Mouse (Mus musculus): ENCODE data around the gene Smox.

Gene Smox

GRCm38 (mm10) chr2:131508501-131508900 is 17.2 kb downstream of the Smox start:
- in situ Hi-C loops (cut with MboI; ENCODE audit: unreplicated experiment in 2 of 2) = loop anchor here in 1 of 2 experiments (10.0 to 25.0 kb wide), 4 partner anchors 414 to 896 kb away; no protein-coding TSS in a partner anchor

- in situ Hi-C loops (cut with MboI; ENCODE audit: unreplicated experiment in 2 of 2) = loop anchor here (10.0 to 25.0 kb wide), 5 partner anchors 415 to 897 kb away; no protein-coding TSS in a partner anchor
These were observed 18.5 kb downstream of the Smox start for GRCm38 (mm10) chr2:131509671-131510313.

GRCm38 (mm10) chr2:131510531-131510930 is 19.2 kb downstream of the Smox start:
- in situ Hi-C loops (cut with MboI; ENCODE audit: unreplicated experiment in 2 of 2) = loop anchor here (10.0 to 25.0 kb wide), 3 partner anchors 546 to 898 kb away; no protein-coding TSS in a partner anchor

- in situ Hi-C loops (cut with MboI; ENCODE audit: unreplicated experiment in 2 of 2) = loop anchor here (10.0 to 25.0 kb wide), 3 partner anchors 549 to 901 kb away; no protein-coding TSS in a partner anchor
These were observed 22.2 kb downstream of the Smox start for GRCm38 (mm10) chr2:131513477-131513876.

- in situ Hi-C loops (cut with MboI; ENCODE audit: unreplicated experiment in 2 of 2) = loop anchor here (10.0 to 25.0 kb wide), 3 partner anchors 549 to 902 kb away; no protein-coding TSS in a partner anchor
These were observed 22.8 kb downstream of the Smox start for GRCm38 (mm10) chr2:131514055-131514621.

- in situ Hi-C loops (cut with MboI; ENCODE audit: unreplicated experiment in 2 of 2) = loop anchor here (10.0 to 25.0 kb wide), 3 partner anchors 553 to 905 kb away; no protein-coding TSS in a partner anchor
These were observed 26.3 kb downstream of the Smox start for GRCm38 (mm10) chr2:131517550-131517949.

GRCm38 (mm10) chr2:131518790-131519189 is 27.5 kb downstream of the Smox start:
- in situ Hi-C loops (cut with MboI; ENCODE audit: unreplicated experiment in 2 of 2) = loop anchor here (10.0 to 25.0 kb wide), 3 partner anchors 554 to 906 kb away; no protein-coding TSS in a partner anchor

GRCm38 (mm10) chr2:131520743-131521142 is 29.4 kb downstream of the Smox start:
- in situ Hi-C loops (cut with MboI; ENCODE audit: unreplicated experiment in 2 of 2) = loop anchor here in 1 of 2 experiments (25.0 kb wide), 2 partner anchors 708 to 908 kb away; no protein-coding TSS in a partner anchor

GRCm38 (mm10) chr2:131527061-131527460 is 35.8 kb downstream of the Smox start:
- in situ Hi-C loops (cut with MboI; ENCODE audit: unreplicated experiment in 2 of 2) = loop anchor here (25.0 kb wide), 2 partner anchors 410 to 440 kb away; partner anchors contain the start of gene Siglec1 (in 1 of the 2)

- in situ Hi-C loops (cut with MboI; ENCODE audit: unreplicated experiment in 2 of 2) = loop anchor here (25.0 kb wide), 2 partner anchors 407 to 443 kb away; partner anchors contain the start of gene Siglec1 (in 1 of the 2)
These were observed 38.8 kb downstream of the Smox start for GRCm38 (mm10) chr2:131529898-131530622.

GRCm38 (mm10) chr2:131530623-131531008 is 39.3 kb downstream of the Smox start:
- in situ Hi-C loops (cut with MboI; ENCODE audit: unreplicated experiment in 2 of 2) = loop anchor here (25.0 kb wide), 2 partner anchors 407 to 443 kb away; partner anchors contain the start of gene Siglec1 (in 1 of the 2)

- in situ Hi-C loops (cut with MboI; ENCODE audit: unreplicated experiment in 2 of 2) = loop anchor here (25.0 kb wide), 2 partner anchors 406 to 444 kb away; partner anchors contain the start of gene Siglec1 (in 1 of the 2)
These were observed 40.0 kb downstream of the Smox start for GRCm38 (mm10) chr2:131531271-131531670.

- in situ Hi-C loops (cut with MboI; ENCODE audit: unreplicated experiment in 2 of 2) = loop anchor here (25.0 kb wide), 2 partner anchors 402 to 448 kb away; partner anchors contain the start of gene Siglec1 (in 1 of the 2)
These were observed 43.9 kb downstream of the Smox start for GRCm38 (mm10) chr2:131535168-131535567.

GRCm38 (mm10) chr2:131538341-131538740 is 47.0 kb downstream of the Smox start:
- in situ Hi-C loops (cut with MboI; ENCODE audit: unreplicated experiment in 2 of 2) = loop anchor here (25.0 kb wide), 2 partner anchors 399 to 451 kb away; partner anchors contain the start of gene Siglec1 (in 1 of the 2)

- in situ Hi-C loops (cut with MboI; ENCODE audit: unreplicated experiment in 2 of 2) = loop anchor here (5.0 to 25.0 kb wide), 4 partner anchors 273 to 452 kb away; partner anchors contain the start of gene Siglec1 (in 1 of the 2)
These were observed 48.5 kb downstream of the Smox start for GRCm38 (mm10) chr2:131539780-131540179.

- in situ Hi-C loops (cut with MboI; ENCODE audit: unreplicated experiment in 2 of 2) = loop anchor here (5.0 to 25.0 kb wide), 4 partner anchors 271 to 454 kb away; partner anchors contain the start of gene Siglec1 (in 1 of the 2)
These were observed 50.4 kb downstream of the Smox start for GRCm38 (mm10) chr2:131541686-131542085.

- in situ Hi-C loops (cut with MboI; ENCODE audit: unreplicated experiment in 2 of 2) = loop anchor here (5.0 to 25.0 kb wide), 4 partner anchors 270 to 455 kb away; partner anchors contain the start of gene Siglec1 (in 1 of the 2)
These were observed 51.2 kb downstream of the Smox start for GRCm38 (mm10) chr2:131542531-131542930.

- in situ Hi-C loops (cut with MboI; ENCODE audit: unreplicated experiment in 2 of 2) = loop anchor here (10.0 to 25.0 kb wide), 3 partner anchors 269 to 458 kb away; partner anchors contain the start of gene Siglec1 (in 1 of the 2)
These were observed 54.4 kb downstream of the Smox start for GRCm38 (mm10) chr2:131545386-131546307.

- in situ Hi-C loops (cut with MboI; ENCODE audit: unreplicated experiment in 2 of 2) = loop anchor here (10.0 to 25.0 kb wide), 3 partner anchors 268 to 459 kb away; partner anchors contain the start of gene Siglec1 (in 1 of the 2)
These were observed 55.0 kb downstream of the Smox start for GRCm38 (mm10) chr2:131546308-131546700.
